Mouse (Mus musculus) MEL (cell line): ENCODE data around the gene Akap13.

Source experiments
- BHLHE40 ChIP-seq: IDR thresholded peaks from 2 replicates; pipeline ENCODE4 v1.6.1; 2012; ENCODE audit warnings: low read depth, mild to moderate bottlenecking, inconsistent platforms, low read length, improper control_type of control experiment, borderline replicate concordance
- CTCF ChIP-seq, 3 experiments: IDR thresholded peaks in 2 of 3; conservative IDR thresholded peaks in 1 of 3; 2 replicates each; pipeline ENCODE4 v1.5.1; 2011 to 2012; ENCODE audit warnings: low read length in 3 of 3, low read depth in 2 of 3, mild to moderate bottlenecking in 2 of 3, improper control_type of control experiment in 1 of 3, inconsistent platforms in 1 of 3, mixed read lengths in 1 of 3, moderate library complexity in 1 of 3; ENCODE audit not compliant: control insufficient read depth in 1 of 3, insufficient read depth in 1 of 3, poor library complexity in 1 of 3, severe bottlenecking in 1 of 3
- KAT2A ChIP-seq: conservative IDR thresholded peaks from 2 replicates; pipeline ENCODE4 v1.6.1; 2012; ENCODE audit warnings: low read depth, low read length, improper control_type of control experiment, inconsistent platforms
- MAX ChIP-seq: IDR thresholded peaks from 2 replicates; pipeline ENCODE4 v1.6.1; 2011; ENCODE audit warnings: low read length, improper control_type of control experiment
- MAZ ChIP-seq: IDR thresholded peaks from 2 replicates; pipeline ENCODE4 v1.6.1; 2012; ENCODE audit warnings: low read depth, mild to moderate bottlenecking, inconsistent platforms, low read length, improper control_type of control experiment
- NELFE ChIP-seq: IDR thresholded peaks from 2 replicates; pipeline ENCODE4 v1.6.1; 2011; ENCODE audit warnings: low read depth, low read length, improper control_type of control experiment
- POLR2A ChIP-seq, 2 experiments: IDR thresholded peaks; 2 replicates each; pipeline ENCODE4 v1.6.1; 2011 to 2012; ENCODE audit warnings: low read length in 2 of 2, mild to moderate bottlenecking in 2 of 2, control low read depth in 1 of 2, improper control_type of control experiment in 1 of 2, low read depth in 1 of 2, moderate library complexity in 1 of 2; ENCODE audit not compliant: control insufficient read depth in 1 of 2, insufficient read depth in 1 of 2, poor library complexity in 1 of 2
- RCOR1 ChIP-seq: IDR thresholded peaks from 2 replicates; pipeline ENCODE4 v1.6.1; 2012; ENCODE audit warnings: low read depth, mild to moderate bottlenecking, inconsistent platforms, low read length, improper control_type of control experiment
- ZC3H11A ChIP-seq: IDR thresholded peaks from 2 replicates; pipeline ENCODE4 v1.6.1; 2012; ENCODE audit warnings: low read depth, mild to moderate bottlenecking, inconsistent platforms, low read length, improper control_type of control experiment

- TF ChIP-seq NELFE (no peak), POLR2A (IDR thresholded peaks at IDR 0.05; ENCODE audit: control insufficient read depth in 1 of 2, insufficient read depth in 1 of 2, low read depth in 1 of 2, low read length in 2 of 2, poor library complexity in 1 of 2) (no peak), MAZ (no peak), CTCF (IDR thresholded peaks at IDR 0.05 in 2 of 3, conservative IDR thresholded peaks at IDR 0.05 in 1 of 3; ENCODE audit: control insufficient read depth in 1 of 3, insufficient read depth in 1 of 3, low read depth in 2 of 3, low read length in 3 of 3, poor library complexity in 1 of 3, severe bottlenecking in 1 of 3) (no peak), MAX (no peak), RCOR1 (0 out of 2 replicates have a peak, but pooled peaks have one; percentile 12), BHLHE40 (no peak), ZC3H11A (no peak), KAT2A (no peak)
Measured at GRCm38 (mm10) chr7:75724012-75724411, 268.7 kb downstream of the Akap13 start.
